27 mouse cellular contexts compared by ENCODE assay signal in genomic region chr12:81237158-81237557, GRCm38 (mm10).
"Had no signal": no experiment of that assay in that cellular context is flagged by ENCODE, and none has a peak within 500 bp of the region (broad histone marks: within the 10 kb centered on the region; RNA-seq: fewer than 3 reads in every experiment).

No protein-coding gene starts in this region.

- H3K27me3 ChIP-seq: embryonic facial prominence, embryonic 12.5 days; embryonic facial prominence, embryonic 13.5 days; embryonic facial prominence, embryonic 15.5 days; forebrain, embryonic 12.5 days; forebrain, embryonic 13.5 days; forebrain, embryonic 15.5 days had no signal

- H3K36me3 ChIP-seq: embryonic facial prominence, embryonic 10.5 days; embryonic facial prominence, embryonic 12.5 days; embryonic facial prominence, embryonic 13.5 days; embryonic facial prominence, embryonic 15.5 days; forebrain, embryonic 10.5 days; forebrain, embryonic 12.5 days; forebrain, embryonic 15.5 days had no signal

- H3K4me2 ChIP-seq: embryonic facial prominence, embryonic 12.5 days; embryonic facial prominence, embryonic 13.5 days; embryonic facial prominence, embryonic 15.5 days; forebrain, embryonic 12.5 days; forebrain, embryonic 13.5 days; forebrain, embryonic 15.5 days had no signal

- H3K4me3 ChIP-seq: embryonic facial prominence, embryonic 10.5 days; embryonic facial prominence, embryonic 12.5 days; embryonic facial prominence, embryonic 13.5 days; embryonic facial prominence, embryonic 15.5 days; erythroblast, embryonic 14.5 days; forebrain, embryonic 10.5 days; forebrain, embryonic 12.5 days; forebrain, embryonic 13.5 days; forebrain, embryonic 15.5 days; gastrocnemius, adult 2 months had no signal

- H3K9me3 ChIP-seq: embryonic facial prominence, embryonic 10.5 days; embryonic facial prominence, embryonic 12.5 days; embryonic facial prominence, embryonic 13.5 days; embryonic facial prominence, embryonic 15.5 days; forebrain, embryonic 10.5 days; forebrain, embryonic 12.5 days; forebrain, embryonic 13.5 days; forebrain, embryonic 15.5 days had no signal

- H3K4me1 ChIP-seq: embryonic facial prominence, embryonic 10.5 days; embryonic facial prominence, embryonic 12.5 days; embryonic facial prominence, embryonic 13.5 days; embryonic facial prominence, embryonic 15.5 days; forebrain, embryonic 10.5 days; forebrain, embryonic 12.5 days; forebrain, embryonic 13.5 days; forebrain, embryonic 15.5 days had no signal

- DNase-seq: cerebellum, adult 2 months; cerebellum, adult 8-10 months; cerebellum, adult 9-10 months; cerebellum, adult 9-11 months; cerebellum, postnatal 10 days; cerebellum, postnatal 14 days; cerebellum, postnatal 25 days; cerebellum, postnatal 36 days; embryo, embryonic 11 days; forebrain, postnatal 0 days; gastrocnemius, adult 2 months; gastrocnemius, postnatal 10 days; gastrocnemius, postnatal 14 days; gastrocnemius, postnatal 25 days; gastrocnemius, postnatal 36 days; heart, adult 18-20 months had no signal

- H3K9ac ChIP-seq: embryonic facial prominence, embryonic 12.5 days; embryonic facial prominence, embryonic 13.5 days; embryonic facial prominence, embryonic 15.5 days; forebrain, embryonic 12.5 days; forebrain, embryonic 13.5 days; forebrain, embryonic 15.5 days; forebrain, postnatal 0 days had no signal

- ATAC-seq: forebrain, embryonic 13.5 days; forebrain, embryonic 14.5 days; forebrain, embryonic 15.5 days; forebrain, embryonic 16.5 days; forebrain, postnatal 0 days had no signal

- H3K27ac ChIP-seq: embryonic facial prominence, embryonic 10.5 days; embryonic facial prominence, embryonic 12.5 days; embryonic facial prominence, embryonic 13.5 days; embryonic facial prominence, embryonic 15.5 days; forebrain, embryonic 10.5 days; forebrain, embryonic 12.5 days; forebrain, embryonic 13.5 days; forebrain, embryonic 15.5 days; gastrocnemius, adult 2 months had no signal
